Mouse (Mus musculus): ENCODE results near the gene Chrm3. TPM values are rescaled to one million over a fixed set of nuclear protein-coding genes. Genes with fewer than 3 reads are reported as not detected.

Gene Chrm3
- polyA plus RNA-seq, 1 experiment: not detected

GRCm38 (mm10) chr13:10086336-10086735 lies 274.3 kb downstream of the Chrm3 start:
- Histone ChIP-seq H3K4me1 (ENCODE audit: control insufficient read depth, insufficient read depth, low read length) (no peaks in the 10 kb centered on the region), H3K4me3 (ENCODE audit: low read depth, low read length) (no peak overlapping the region), H3K36me3 (ENCODE audit: control insufficient read depth, insufficient read depth, low read length, poor library complexity, severe bottlenecking) (no peaks in the 10 kb centered on the region), H3K9me3 (replicated peaks; ENCODE audit: control insufficient read depth, insufficient read depth, low read length, poor library complexity, severe bottlenecking) (no peaks in the 10 kb centered on the region), H3K27me3 (ENCODE audit: control insufficient read depth, insufficient read depth, low read length, poor library complexity, severe bottlenecking) (no peaks in the 10 kb centered on the region), H3K27ac (ENCODE audit: insufficient read depth, low read length) (no peak overlapping the region), H3K9ac (ENCODE audit: low read depth, poor library complexity, severe bottlenecking) (no peak overlapping the region)
- no peak for TF ChIP-seq POLR2A (IDR thresholded peaks at IDR 0.05; ENCODE audit: insufficient read depth, low read length)
- no peak for TF ChIP-seq EP300 (IDR thresholded peaks at IDR 0.05; ENCODE audit: insufficient read depth, low read depth, low read length)
- TF ChIP-seq CTCF (IDR thresholded peaks at IDR 0.05; ENCODE audit: low read depth, low read length): no peak

- no peaks in the 10 kb centered on the region for H3K4me1 ChIP-seq (ENCODE audit: control insufficient read depth, insufficient read depth, low read length)
- H3K27me3 ChIP-seq (ENCODE audit: control insufficient read depth, insufficient read depth, low read length, poor library complexity, severe bottlenecking): no peaks in the 10 kb centered on the region
- H3K9me3 ChIP-seq (replicated peaks; ENCODE audit: control insufficient read depth, insufficient read depth, low read length, poor library complexity, severe bottlenecking): no peaks in the 10 kb centered on the region
- H3K9ac ChIP-seq (ENCODE audit: low read depth, poor library complexity, severe bottlenecking): no peak overlapping the region
- H3K36me3 ChIP-seq (ENCODE audit: control insufficient read depth, insufficient read depth, low read length, poor library complexity, severe bottlenecking): no peaks in the 10 kb centered on the region
- no peak overlapping the region for H3K4me3 ChIP-seq (ENCODE audit: low read depth, low read length)
- no peak overlapping the region for H3K27ac ChIP-seq (ENCODE audit: insufficient read depth, low read length)
- TF ChIP-seq CTCF (IDR thresholded peaks at IDR 0.05; ENCODE audit: low read depth, low read length) (no peak), EP300 (IDR thresholded peaks at IDR 0.05; ENCODE audit: insufficient read depth, low read depth, low read length) (no peak), POLR2A (IDR thresholded peaks at IDR 0.05; ENCODE audit: insufficient read depth, low read length) (no peak)
Observed at GRCm38 (mm10) chr13:10081896-10082426, 278.7 kb downstream of the Chrm3 start.

- Histone ChIP-seq H3K4me3 (ENCODE audit: low read depth, low read length) (no peak overlapping the region), H3K9me3 (replicated peaks; ENCODE audit: control insufficient read depth, insufficient read depth, low read length, poor library complexity, severe bottlenecking) (no peaks in the 10 kb centered on the region), H3K9ac (ENCODE audit: low read depth, poor library complexity, severe bottlenecking) (no peak overlapping the region), H3K4me1 (ENCODE audit: control insufficient read depth, insufficient read depth, low read length) (no peaks in the 10 kb centered on the region), H3K27me3 (ENCODE audit: control insufficient read depth, insufficient read depth, low read length, poor library complexity, severe bottlenecking) (no peaks in the 10 kb centered on the region), H3K36me3 (ENCODE audit: control insufficient read depth, insufficient read depth, low read length, poor library complexity, severe bottlenecking) (no peaks in the 10 kb centered on the region), H3K27ac (ENCODE audit: insufficient read depth, low read length) (no peak overlapping the region)
- no peak for TF ChIP-seq POLR2A (IDR thresholded peaks at IDR 0.05; ENCODE audit: insufficient read depth, low read length)
- no peak for TF ChIP-seq CTCF (IDR thresholded peaks at IDR 0.05; ENCODE audit: low read depth, low read length)
- TF ChIP-seq EP300 (IDR thresholded peaks at IDR 0.05; ENCODE audit: insufficient read depth, low read depth, low read length): no peak
Observed at GRCm38 (mm10) chr13:10071165-10071564, 289.5 kb downstream of the Chrm3 start.

- Histone ChIP-seq H3K9ac (ENCODE audit: low read depth, poor library complexity, severe bottlenecking) (no peak overlapping the region), H3K27me3 (ENCODE audit: control insufficient read depth, insufficient read depth, low read length, poor library complexity, severe bottlenecking) (no peaks in the 10 kb centered on the region), H3K9me3 (replicated peaks; ENCODE audit: control insufficient read depth, insufficient read depth, low read length, poor library complexity, severe bottlenecking) (no peaks in the 10 kb centered on the region), H3K4me1 (ENCODE audit: control insufficient read depth, insufficient read depth, low read length) (no peaks in the 10 kb centered on the region), H3K4me3 (ENCODE audit: low read depth, low read length) (no peak overlapping the region), H3K36me3 (ENCODE audit: control insufficient read depth, insufficient read depth, low read length, poor library complexity, severe bottlenecking) (no peaks in the 10 kb centered on the region), H3K27ac (ENCODE audit: insufficient read depth, low read length) (no peak overlapping the region)
- TF ChIP-seq EP300 (IDR thresholded peaks at IDR 0.05; ENCODE audit: insufficient read depth, low read depth, low read length) (no peak), POLR2A (IDR thresholded peaks at IDR 0.05; ENCODE audit: insufficient read depth, low read length) (no peak), CTCF (IDR thresholded peaks at IDR 0.05; ENCODE audit: low read depth, low read length) (no peak)
Observed at GRCm38 (mm10) chr13:10068927-10069580, 291.6 kb downstream of the Chrm3 start.

GRCm38 (mm10) chr13:10066829-10067618 lies 293.6 kb downstream of the Chrm3 start:
- Histone ChIP-seq H3K9ac (ENCODE audit: low read depth, poor library complexity, severe bottlenecking) (no peak overlapping the region), H3K4me3 (ENCODE audit: low read depth, low read length) (no peak overlapping the region), H3K36me3 (ENCODE audit: control insufficient read depth, insufficient read depth, low read length, poor library complexity, severe bottlenecking) (no peaks in the 10 kb centered on the region), H3K9me3 (replicated peaks; ENCODE audit: control insufficient read depth, insufficient read depth, low read length, poor library complexity, severe bottlenecking) (no peaks in the 10 kb centered on the region), H3K27ac (ENCODE audit: insufficient read depth, low read length) (no peak overlapping the region), H3K4me1 (ENCODE audit: control insufficient read depth, insufficient read depth, low read length) (no peaks in the 10 kb centered on the region), H3K27me3 (ENCODE audit: control insufficient read depth, insufficient read depth, low read length, poor library complexity, severe bottlenecking) (no peaks in the 10 kb centered on the region)
- no peak for TF ChIP-seq POLR2A (IDR thresholded peaks at IDR 0.05; ENCODE audit: insufficient read depth, low read length)
- TF ChIP-seq CTCF (IDR thresholded peaks at IDR 0.05; ENCODE audit: low read depth, low read length): no peak
- TF ChIP-seq EP300 (IDR thresholded peaks at IDR 0.05; ENCODE audit: insufficient read depth, low read depth, low read length): no peak

GRCm38 (mm10) chr13:10065776-10066175 lies 294.9 kb downstream of the Chrm3 start:
- Histone ChIP-seq H3K27ac (ENCODE audit: insufficient read depth, low read length) (no peak overlapping the region), H3K27me3 (ENCODE audit: control insufficient read depth, insufficient read depth, low read length, poor library complexity, severe bottlenecking) (no peaks in the 10 kb centered on the region), H3K4me1 (ENCODE audit: control insufficient read depth, insufficient read depth, low read length) (no peaks in the 10 kb centered on the region), H3K36me3 (ENCODE audit: control insufficient read depth, insufficient read depth, low read length, poor library complexity, severe bottlenecking) (no peaks in the 10 kb centered on the region), H3K4me3 (ENCODE audit: low read depth, low read length) (no peak overlapping the region), H3K9me3 (replicated peaks; ENCODE audit: control insufficient read depth, insufficient read depth, low read length, poor library complexity, severe bottlenecking) (no peaks in the 10 kb centered on the region), H3K9ac (ENCODE audit: low read depth, poor library complexity, severe bottlenecking) (no peak overlapping the region)
- no peak for TF ChIP-seq POLR2A (IDR thresholded peaks at IDR 0.05; ENCODE audit: insufficient read depth, low read length)
- no peak for TF ChIP-seq EP300 (IDR thresholded peaks at IDR 0.05; ENCODE audit: insufficient read depth, low read depth, low read length)
- no peak for TF ChIP-seq CTCF (IDR thresholded peaks at IDR 0.05; ENCODE audit: low read depth, low read length)
